Mouse (Mus musculus): ENCODE results near the gene Ddah2. TPM values are rescaled to one million over a fixed set of nuclear protein-coding genes. Genes with fewer than 3 reads are reported as not detected.
"Not testable (repeated sequence)": the region's sequence is repeated elsewhere in the genome, so short reads cannot be mapped to it uniquely, and the experiment has no call there.

Gene Ddah2
- polyA plus RNA-seq, 1 experiment = 62.7 TPM

DNA sequence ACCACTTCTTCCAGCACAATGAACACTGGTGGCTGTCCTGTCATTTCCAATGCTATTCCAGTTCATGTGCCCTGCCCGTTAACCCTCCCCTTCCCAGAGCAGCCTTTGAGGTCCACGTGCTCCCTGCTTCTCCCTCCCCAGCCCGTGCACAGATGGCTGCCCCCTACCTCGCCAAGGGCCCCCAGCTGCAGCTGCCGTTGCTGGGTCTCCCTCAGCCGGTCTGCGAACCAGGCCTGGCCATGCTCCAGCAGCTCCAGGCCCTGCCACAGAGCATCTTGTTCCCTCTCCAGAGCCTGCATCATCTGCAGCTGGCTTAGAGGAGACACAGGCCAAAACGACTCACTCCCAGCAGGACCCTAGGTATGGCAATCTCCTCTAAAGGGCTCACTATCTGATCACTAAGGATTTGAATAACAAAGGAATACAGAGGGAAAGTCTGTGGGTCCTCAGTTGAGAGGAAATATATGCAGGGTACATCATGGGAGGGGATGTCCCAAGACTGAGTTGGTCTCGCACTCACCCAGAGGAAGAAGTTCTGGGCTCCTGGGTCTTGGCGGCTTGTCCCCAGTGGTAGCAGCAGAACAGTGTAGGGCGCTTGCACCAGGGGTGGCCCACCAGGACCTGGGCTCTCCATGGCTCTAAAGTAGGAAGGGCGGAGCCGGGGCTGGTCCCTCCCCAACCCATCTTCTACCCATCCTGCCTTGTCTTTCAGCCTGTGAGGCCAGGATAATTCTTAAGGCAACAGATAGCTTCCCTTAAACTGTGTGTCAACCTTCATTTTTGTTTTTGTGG is 31.4 kb upstream of the Ddah2 start, which contains the start of gene Sapcd1:
TSS of gene Sapcd1 (minus strand) at position 740 of the 792 bp plus-strand sequence.
- DNase-seq (ENCODE audit: low read depth) = no peak

DNA sequence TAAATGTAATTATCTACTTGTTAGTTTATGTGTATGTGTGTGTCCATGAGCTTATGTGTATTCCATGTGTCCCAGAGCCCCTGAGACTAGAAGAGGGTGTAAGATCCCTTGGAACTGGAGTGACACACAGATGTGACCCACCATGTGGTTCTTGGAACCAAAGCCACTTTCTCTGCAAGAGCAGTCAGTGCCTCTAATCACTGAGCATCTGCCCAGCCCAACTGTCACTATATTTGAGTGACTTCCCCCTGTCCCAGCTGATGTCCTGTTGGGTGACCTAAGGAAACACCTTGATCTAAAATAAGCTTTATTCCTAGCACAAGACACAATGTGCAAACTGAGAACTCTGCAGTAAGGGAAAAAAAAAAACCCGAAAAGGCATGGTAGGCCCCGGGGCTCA is 30.5 kb upstream of the Ddah2 start:
- no peak for DNase-seq (ENCODE audit: low read depth)

- DNase-seq (ENCODE audit: low read depth) = no peak
Observed at GRCm38 (mm10) chr17:35029691-35030532, 28.9 kb upstream of the Ddah2 start.

DNA sequence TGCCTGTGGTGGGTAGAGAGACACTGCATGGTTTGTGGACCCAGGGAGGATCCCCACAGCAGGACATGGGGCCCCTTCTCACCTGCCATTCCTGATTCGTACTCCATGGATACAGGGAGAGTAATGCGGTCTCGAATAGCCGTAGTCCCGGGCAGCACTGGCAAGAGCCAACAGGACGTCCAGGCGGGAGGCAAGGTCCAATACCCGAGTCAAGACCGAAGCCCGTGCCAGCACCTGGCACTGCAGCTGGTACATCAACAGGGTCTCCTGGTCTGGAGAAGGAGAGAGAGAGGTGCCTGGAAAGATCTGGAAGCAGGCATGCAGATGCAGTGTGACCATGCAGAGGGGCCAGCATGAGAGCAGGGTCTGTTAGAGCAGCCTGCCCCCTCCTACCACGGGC is 27.6 kb upstream of the Ddah2 start:
- no peak for DNase-seq (ENCODE audit: low read depth)

GRCm38 (mm10) chr17:35031880-35032279 is 27.0 kb upstream of the Ddah2 start:
- no peak for DNase-seq (ENCODE audit: low read depth)

DNA sequence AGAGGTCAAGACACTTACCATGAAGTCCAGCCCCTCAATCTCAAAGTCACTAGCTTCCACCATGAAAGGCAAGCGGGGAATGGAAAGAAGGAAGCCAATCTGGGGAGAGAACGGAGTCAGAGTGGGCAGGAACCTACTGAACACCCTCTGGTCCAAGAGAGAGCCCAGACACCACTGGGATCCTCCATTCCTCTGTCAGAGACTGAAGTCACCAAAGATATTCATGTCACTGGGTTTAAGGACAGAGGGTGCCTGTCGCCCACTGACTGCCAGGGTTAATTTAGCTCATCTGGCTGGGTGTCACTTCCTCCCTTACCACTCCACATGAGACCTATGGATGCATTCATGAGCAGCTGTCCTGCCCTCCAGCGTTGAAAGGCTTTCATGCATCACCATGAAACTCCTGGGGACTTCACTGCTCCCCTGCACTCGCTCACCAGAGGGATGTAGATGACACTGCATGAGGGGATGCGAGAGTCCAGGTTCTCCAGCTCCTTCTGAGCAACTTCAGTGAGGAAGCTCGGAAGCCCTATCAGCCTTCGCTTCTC is 26.4 kb upstream of the Ddah2 start:
- DNase-seq (ENCODE audit: low read depth) = no peak

DNA sequence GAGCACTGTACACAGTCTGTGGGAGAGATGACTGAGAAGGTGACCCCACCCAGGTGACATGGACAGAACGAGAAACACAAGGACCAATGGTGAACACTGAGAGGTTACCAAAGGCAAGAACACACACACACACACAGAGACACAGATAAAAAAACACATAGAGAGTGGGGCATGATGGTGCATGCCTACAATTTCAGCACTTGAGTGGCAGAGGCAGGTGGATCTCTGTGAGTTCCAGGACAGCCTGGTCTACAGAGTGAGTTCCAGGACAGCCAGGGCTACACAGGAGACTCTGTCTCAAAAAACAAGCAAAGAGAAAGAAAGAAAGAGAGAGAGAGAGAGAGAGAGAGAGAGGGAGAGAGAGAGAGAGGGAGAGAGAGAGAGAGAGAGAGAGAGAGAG is 25.1 kb upstream of the Ddah2 start:
- DNase-seq (ENCODE audit: low read depth) = not testable (repeated sequence)

DNA sequence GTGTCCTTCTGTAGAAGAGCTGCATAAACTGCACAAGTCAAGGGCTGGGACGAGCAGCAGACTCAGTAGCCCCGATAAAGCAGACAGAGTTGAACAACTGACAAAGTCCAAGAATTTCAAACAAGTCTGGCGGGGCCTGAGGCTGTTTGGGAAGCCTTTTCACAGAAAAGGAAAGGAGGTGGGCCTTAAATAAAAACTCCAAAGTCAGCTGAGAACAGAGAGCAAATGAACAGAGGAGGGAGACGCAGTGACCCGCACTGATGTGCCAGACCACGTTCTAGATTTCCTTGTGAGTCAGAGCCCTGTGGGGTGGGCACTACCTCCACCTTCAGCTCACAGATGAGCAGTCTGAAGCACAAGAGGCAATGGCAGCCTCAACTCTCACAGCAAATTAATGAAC is 23.9 kb upstream of the Ddah2 start:
- no peak for DNase-seq (ENCODE audit: low read depth)

GRCm38 (mm10) chr17:35039121-35039873 is 19.5 kb upstream of the Ddah2 start:
- no peak for DNase-seq (ENCODE audit: low read depth)

GRCm38 (mm10) chr17:35043794-35044193 is 15.0 kb upstream of the Ddah2 start:
- no peak for DNase-seq (ENCODE audit: low read depth)

- no peak for DNase-seq (ENCODE audit: low read depth)
Observed at GRCm38 (mm10) chr17:35044904-35045806, 13.7 kb upstream of the Ddah2 start.

DNA sequence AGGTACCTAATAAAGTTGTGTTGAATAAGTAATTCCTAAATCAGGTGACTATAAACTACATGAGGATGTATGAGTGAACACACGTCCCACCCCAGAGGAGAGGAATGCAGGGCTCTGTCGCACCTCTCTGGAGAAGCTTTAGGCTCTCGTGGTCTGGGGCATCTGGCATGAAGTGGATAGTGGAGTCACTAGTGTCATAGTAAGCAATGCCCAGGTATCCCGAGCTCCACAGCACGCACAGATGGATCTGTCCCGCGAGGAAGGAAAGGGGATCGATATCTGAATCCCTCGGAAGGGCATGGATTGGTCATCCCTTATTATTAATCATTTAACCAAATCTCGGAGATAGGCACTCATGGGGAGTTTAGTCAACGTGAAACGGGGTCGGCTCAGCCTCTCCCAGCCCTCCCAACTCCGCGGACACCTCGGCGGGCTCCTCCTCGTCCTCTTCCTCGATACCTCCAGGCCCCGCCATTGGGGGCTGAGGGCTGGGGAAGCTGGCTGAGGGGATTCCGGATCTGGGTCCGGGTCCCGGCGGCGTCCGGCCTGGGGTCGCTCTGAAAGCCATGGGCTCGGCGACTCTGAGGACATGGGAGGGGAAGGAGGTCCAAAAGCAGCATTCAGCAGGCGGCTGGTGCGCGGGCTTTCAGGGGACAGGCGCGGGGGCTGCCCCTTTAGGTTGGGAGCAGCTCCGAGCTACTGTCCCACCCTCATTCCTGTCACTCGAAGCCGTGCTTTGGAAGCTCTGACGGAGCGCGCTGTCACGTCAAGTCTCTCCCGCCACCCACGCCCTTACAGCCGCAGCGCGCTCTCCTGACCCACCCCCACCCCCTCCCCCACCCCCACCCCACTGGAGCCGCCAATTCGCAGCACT is 12.8 kb upstream of the Ddah2 start:
- DNase-seq (ENCODE audit: low read depth) = no peak

GRCm38 (mm10) chr17:35046681-35047455 is 12.0 kb upstream of the Ddah2 start, which contains the start of gene Msh5:
TSS of gene Msh5 (minus strand) at chr17:35046745.
- DNase-seq (ENCODE audit: low read depth) = no peak

- no peak for DNase-seq (ENCODE audit: low read depth)
Observed at GRCm38 (mm10) chr17:35047688-35048087, 11.1 kb upstream of the Ddah2 start.

DNA sequence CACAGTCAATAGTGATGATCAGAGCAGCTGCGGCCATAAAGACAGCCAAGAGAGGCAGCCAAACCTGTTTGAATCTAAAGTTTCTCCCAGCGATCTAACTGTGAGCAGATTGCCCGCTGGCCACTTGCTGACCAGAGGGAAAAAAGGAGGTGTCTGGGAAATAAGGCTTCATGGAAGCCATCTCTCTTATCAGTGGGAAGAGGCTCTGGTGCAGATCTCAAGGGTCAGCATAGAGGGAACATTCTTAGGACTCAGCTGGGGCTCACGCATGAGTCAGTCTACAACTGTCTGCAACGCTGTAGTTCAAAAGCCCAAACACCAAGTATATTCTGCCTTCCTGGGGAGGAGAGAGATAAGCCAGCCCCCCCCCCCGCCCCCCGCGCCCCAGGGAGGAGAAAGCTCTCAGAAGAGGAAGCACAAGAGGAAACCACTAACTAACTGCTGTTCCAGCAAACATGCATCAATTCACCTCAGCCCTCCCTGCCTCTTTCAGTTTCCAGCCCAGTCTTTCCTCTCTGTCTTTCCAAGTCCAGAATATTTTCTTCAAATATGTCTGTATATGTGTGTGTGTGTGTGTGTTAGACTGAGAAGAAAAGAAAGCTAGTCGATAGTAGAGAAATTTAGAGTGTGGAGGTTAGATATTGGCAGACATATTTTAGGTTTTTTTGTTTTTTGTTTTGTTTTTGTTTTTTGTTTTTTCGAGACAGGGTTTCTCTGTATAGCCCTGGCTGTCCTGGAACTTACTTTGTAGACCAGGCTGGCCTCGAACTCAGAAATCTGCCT is 10.5 kb upstream of the Ddah2 start:
- no peak for DNase-seq (ENCODE audit: low read depth)

DNA sequence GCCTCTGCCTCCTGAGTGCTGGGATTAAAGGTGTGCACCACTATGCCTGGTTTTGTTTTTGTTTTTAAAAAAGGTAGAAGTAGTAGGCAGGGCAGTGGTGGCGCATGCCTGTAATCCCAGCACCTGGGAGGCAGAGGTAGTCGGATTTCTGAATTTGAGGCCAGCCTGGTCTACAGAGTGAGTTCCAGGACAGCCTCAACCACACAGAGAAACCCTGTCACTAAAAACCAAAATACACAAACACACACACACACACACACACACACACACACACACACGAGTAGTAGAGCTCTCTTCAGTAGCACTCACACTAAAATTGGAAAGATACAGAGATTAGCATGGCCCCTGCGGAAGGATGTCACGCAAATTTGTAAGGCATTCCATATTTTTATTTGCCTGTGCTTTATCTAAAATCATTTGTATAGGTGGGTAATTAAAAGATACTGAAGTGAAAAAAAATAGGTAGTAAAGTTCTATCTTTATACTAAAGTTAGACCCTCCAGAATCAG is 9.8 kb upstream of the Ddah2 start:
- no peak for DNase-seq (ENCODE audit: low read depth)

DNA sequence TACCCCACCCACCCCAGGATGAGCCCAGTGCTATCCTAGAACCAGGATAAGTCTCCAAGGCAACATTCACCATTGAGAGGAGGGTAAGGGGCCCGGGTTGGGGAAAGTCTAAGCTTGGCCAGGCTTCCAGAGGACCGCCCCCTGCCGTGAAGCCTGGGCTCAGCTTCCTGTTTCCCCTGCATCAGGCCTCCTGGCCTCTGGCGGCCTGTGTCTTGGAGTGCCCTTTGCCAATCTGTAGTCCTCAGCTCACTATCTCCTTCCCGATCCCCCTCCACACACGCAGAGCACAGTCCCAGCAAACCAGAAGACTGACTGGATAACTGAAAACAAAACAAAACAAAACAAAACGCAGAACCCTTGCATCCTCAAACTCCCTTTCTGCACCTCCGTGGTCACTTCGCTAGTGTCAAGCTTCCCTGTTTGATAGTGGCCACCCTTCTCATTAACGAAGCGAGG is 9.2 kb upstream of the Ddah2 start, which contains the start of gene Clic1:
TSS of gene Clic1 (plus strand) at position 406 of the 456 bp plus-strand sequence.
- DNase-seq (ENCODE audit: low read depth) = no peak
